Mouse (Mus musculus) B cell, adult 2 months (primary cell): ENCODE results near the gene Cdyl2.

Experiments used
- DNase-seq, 2 experiments: peaks; one replicate each; pipeline ENCODE4 v3.0.0; 2022

The Cdyl2 gene

DNA sequence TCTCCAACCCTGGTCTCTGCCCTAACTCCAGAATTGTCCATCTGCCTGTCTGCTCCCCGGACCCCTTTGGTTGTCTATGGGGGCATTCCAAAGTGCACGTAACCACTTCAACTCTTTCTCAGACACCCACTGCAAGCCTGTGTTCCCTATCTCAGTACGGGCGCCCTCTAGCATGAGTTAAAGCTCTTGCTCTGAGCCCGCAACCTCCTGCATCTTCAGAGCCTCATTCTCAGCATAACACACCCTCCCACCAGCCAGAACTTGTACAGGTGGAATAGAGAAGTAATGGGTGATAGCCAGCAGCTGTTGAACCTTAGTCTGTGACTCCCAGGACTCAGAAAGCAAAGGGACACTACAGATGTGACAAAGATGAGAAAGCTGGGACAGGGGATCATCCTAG, 196.0 kb downstream of the Cdyl2 start:
- DNase-seq, result no peak

- DNase-seq, result peak; percentile 21 to 31
Measured at GRCm38 (mm10) chr8:116533081-116533480, 199.7 kb downstream of the Cdyl2 start.

- no peak for DNase-seq
Measured at GRCm38 (mm10) chr8:116528736-116529135, 204.1 kb downstream of the Cdyl2 start.

DNA sequence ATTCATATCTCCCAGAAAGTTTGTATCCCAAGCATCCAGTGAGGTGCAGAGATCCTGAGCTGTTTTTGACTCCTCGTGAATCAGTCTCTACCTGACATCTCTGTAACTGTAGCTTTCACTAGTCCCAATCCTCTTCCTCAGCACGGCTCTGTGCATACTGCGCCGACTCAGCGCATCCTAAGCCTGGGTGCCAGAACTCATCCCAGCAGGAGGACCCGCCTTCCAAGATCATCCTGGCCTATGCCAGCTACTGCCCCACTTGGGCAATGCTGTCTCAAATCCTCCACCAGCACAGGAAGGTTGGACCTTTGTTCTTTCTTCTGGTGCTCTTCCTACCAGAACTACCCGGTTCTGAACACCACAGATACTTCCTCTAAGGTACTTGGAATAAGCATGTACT, 207.9 kb downstream of the Cdyl2 start:
- DNase-seq, result no peak
